Mouse (Mus musculus): ENCODE results near the gene 4921539E11Rik.

The 4921539E11Rik gene

DNA sequence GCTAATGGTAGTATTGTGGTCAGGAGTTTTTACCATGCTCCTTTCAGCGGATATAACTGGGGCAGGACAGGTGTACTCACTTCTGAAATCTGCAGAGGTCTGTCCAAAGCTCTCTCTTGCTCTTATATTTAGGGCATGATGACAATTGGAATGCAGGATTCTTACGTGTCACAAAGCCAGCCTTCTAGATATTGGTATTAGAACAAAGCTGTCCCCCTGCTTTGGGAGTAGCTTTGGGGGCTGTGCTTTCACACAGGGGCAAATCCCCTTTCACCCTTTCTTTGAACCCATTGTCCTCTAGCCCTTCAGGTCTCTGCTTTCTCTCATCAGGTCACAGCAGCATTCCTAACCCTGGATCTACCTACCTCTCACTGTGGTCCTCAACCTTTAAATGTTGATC, at the start of gene 4921539E11Rik:
Gene 4921539E11Rik (minus strand): TSS at position 101 of the 400 bp plus-strand sequence.
- DNase-seq (ENCODE audit: low spot score), result no peak

DNA sequence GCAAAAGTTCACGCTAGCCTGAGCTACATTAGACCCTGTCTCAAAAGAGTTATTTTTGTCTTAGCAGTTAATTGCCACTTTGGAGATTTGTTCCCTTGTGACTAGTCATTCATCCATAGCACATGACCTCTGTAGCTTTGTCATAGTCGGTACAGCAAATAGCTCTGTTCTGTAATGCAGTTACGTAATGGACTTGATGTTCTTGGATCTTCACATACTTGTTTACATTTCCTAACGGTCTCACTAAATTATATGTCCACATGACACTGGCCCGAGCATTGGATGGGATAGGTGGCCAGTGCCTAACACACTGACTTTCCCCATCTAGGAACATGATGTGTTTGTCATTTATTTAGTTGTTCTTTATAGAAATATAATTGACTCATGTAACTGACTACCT, 44.5 kb upstream of the 4921539E11Rik start:
- DNase-seq (ENCODE audit: low spot score), result no peak

DNA sequence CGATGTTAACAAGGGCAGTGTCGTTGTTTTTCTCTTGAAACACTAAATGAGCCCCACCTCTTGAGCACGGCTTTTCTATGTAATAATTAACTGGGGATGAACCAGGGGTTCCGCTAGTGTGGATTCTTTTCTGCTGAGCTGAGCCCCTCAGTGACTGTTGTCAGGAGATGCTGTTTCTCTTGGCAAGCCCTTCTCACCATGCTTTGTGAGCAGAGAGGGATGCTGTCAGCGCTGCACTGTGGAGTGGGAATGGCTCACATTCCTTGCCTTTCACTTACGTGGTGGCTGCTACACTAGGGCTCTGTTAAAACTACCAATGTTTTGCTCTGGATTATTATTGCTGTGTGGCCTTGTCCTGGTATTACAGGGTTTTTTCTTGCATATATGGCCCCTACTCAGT, 38.7 kb upstream of the 4921539E11Rik start:
- DNase-seq (ENCODE audit: low spot score), result no peak

DNA sequence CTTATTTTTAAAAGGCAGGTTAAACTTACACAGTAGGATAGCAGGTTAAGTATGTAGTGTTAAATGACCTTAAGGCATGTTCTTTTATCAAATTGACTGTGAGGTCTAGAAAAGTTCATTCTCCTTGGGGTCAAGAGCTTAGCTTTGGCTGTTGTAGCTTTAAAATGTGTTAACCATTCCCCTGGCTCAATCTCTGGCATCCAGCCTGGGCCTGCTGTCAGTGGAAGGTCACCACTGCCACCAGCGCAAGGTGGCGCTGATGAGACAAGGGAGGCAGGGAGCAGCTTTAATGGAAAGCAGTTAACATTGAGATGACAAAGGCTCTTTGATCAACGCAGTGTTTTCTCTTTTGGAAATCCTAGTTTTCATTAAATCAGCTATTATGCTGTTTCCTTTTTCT, 36.3 kb upstream of the 4921539E11Rik start:
- DNase-seq (ENCODE audit: low spot score), result no peak

DNA sequence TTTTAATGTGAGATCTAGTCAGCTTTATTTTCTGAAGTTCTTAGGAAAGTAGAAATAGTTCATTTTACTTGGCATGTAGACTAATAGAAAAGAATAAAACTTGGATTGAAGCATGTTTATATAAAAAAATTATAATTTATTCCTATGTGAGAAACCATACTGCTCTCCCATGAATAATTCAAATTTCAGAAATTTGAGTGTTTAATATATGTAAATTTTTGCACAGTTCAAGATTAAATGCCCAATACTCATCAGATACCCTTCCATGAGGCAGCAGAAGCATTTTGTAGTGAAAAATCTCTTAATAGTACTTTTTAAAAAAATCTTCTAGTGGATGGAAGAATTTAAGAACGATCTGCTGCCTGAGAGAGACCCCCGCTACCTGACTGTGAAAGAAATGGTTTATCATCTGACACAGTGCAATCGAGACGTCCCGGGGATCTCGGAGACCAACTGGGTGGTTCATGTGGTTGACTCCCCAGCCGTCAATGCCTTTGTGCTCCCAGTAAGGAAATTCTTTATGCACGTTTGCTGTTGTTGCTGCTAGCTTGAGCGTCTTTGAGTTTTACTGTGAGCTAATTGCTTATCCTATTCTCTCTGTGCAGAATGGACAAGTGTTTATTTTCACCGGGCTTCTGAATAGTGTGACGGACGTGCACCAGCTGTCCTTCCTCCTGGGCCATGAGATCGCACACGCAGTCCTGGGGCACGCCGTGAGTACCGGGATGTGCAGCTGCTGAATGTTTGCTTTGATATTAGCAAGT, 34.2 kb upstream of the 4921539E11Rik start:
- DNase-seq (ENCODE audit: low spot score), result peak; percentile 64

DNA sequence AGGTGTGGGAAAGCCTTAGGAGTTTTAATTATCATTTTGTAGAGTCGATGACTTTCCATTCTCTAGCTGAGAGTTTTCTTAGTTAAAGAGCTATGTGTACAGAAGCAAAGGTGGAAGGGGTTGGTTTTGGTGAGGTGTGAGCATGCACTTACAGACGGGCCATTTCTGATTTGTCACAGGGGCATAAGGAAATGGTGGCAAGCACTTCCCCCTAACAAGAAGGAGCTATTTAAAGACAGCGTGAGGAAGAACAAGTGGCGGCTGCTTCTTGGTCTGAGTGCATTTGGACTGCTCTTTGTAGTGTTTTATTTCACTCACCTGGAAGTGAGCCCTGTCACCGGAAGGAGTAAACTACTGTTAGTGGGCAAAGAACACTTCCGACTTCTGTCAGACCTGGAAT, 30.8 kb upstream of the 4921539E11Rik start:
- DNase-seq (ENCODE audit: low spot score), result no peak

DNA sequence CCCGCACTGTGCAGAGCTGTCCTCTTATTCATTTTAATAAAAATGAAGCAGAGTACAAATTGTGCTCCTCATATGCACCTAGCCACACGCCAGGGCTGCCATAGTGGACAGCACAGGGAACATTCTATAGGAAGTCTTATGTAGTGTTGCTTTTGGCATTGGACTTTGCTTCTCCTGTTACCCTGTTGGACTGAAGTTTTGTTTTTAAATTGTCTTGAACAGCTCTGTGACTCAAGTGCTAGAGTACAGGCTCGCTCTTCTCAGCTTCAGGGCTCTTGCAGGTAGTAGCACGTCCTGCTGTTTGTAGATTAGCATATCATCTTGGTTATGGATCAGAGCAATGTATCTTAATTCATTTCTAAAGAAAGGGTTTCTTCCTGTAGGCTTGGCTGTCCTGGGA, 25.2 kb upstream of the 4921539E11Rik start:
- no peak for DNase-seq (ENCODE audit: low spot score)

DNA sequence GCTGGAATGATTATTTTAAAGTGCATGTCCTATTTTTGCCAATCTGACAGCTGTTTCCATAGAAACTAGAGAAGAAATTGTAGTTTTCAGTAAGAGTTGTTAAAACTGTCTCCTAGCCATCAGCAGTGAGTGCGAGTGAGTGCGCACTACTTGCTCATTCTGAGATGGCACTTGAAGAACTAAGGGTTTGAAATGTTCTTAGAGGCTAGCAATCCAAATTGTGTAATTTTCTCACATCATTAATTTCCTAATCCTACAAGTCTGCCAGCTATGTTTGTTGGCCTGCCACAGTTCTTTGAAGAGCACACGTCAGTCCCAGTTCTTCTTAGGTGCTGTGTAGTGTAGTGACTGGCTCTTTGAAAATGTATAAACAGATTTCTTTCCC, 23.9 kb upstream of the 4921539E11Rik start:
- no peak for DNase-seq (ENCODE audit: low spot score)

DNA sequence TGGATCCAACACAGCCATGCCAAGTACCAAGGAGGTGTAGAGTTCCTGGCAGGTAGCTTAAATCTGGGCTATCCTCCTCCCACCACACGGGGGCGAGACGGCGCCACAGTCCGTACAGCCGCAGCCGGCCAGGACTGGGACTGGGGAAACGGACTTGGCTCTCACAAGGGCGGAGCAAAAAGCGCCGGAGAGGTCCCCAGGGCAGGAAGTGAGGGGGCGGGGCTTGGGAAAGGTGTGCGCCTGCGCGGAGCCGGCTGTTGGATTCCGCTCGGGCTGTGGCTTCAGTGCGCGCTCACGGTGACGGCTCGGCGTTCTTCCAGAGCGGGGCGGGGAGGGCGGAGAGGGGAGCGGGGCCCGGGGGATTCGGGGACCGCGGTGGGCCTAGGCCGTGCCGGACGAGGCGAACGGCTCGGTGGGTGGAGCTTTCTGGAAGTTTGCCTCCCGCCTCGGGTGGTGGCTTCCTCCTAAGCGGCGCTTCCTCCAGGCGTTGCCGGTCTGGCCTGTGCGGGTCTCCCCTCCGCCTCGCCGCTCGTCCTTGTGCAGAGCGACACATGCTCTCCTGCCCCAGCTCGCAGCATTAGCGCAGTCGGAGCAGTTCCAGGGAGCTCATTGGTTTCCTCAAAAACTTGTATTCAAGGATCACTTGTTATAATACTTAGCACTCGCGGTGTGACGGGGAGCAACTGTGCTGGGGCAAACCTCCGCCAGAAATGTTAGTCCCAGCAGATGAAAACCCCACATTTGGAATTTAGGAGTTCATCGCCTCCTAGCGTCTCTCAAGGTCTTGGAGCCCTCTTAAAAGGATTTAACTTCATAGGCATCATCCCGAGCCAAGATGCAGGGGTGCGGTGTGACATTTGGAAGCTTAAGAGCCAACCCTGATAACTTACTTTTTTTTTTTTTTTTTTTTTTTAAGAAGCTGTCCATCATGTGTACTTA, 23.2 kb upstream of the 4921539E11Rik start, which contains the start of gene Oma1:
Gene Oma1 (plus strand): TSS at position 226 of the 939 bp plus-strand sequence.
- DNase-seq (ENCODE audit: low spot score), result peak; percentile 99

DNA sequence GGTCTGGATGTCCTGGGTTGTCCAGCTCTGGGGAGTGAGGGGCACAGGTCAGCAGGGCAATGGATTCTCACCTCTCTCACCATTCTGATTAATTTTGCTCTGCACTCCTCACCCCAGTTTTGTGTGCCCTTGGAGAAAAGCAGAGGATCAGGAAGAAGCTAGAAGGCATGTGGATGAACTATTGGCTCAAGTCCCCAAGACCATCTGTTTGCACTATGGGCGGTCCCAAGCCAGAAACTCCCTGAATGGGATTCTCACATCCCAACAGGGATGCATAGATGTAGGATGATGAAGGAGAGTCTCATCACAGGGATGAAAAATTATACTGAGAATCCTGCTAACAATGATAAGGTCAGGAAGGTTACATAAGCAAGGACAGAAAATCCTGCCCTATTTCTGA, 13.2 kb upstream of the 4921539E11Rik start:
- no peak for DNase-seq (ENCODE audit: low spot score)

DNA sequence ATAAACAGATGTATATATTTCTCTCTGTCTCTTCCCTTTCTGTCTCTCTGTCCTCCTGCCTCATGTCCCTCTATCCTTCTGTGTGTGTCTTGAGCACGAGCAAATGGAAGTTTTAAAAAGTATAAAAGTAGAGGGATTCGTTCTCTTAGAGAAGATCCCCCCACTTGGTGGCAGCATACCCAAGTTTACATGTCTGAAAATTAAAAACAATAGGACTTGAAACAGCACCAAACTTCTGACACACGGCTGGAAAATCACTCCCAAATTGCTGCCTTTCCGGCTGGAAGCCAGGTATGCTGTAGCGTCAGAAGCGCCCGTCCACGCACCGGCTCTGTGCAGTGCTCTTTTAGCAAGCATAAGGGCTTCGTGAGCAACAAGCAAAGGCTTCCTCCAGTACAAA, 8.7 kb upstream of the 4921539E11Rik start:
- DNase-seq (ENCODE audit: low spot score), result no peak

DNA sequence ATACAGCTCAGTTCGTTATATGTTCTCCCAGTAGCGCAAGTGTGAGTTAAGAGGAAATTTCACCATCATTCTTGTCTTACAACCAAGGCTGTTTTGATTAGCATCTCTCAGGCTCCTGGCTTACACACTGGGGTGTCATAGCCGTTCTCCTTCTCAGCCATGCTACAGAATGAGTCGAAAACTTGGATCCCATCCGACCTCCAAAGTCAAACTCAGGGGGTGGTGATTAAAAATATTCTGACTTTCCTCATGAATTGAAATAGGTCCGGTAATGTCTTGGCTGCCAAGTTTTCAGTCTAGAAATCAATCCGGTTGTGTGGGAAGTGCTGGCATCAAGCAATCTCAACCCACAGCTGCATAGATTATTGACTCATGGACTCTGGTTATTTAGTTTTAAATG, 2.3 kb downstream of the 4921539E11Rik start:
- no peak for DNase-seq (ENCODE audit: low spot score)

DNA sequence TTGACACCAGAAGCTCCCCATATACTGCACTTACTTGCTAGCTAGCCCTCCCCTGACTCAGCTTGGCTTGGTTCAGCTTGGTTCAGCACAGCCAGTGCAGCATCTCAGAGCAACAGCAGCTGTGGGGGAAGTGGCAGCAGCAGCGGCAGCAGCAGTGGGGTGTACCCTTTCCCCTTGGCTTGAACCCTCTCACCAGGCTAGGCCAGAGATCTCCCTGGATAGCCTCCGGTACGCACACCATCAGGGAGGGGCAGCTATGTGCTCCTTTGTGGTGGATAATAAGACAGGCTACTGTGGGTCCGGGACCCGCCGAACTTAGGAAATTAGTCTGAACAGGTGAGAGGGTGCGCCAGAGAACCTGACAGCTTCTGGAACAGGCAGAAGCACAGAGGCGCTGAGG, 17.6 kb downstream of the 4921539E11Rik start:
- no peak for DNase-seq (ENCODE audit: low spot score)

DNA sequence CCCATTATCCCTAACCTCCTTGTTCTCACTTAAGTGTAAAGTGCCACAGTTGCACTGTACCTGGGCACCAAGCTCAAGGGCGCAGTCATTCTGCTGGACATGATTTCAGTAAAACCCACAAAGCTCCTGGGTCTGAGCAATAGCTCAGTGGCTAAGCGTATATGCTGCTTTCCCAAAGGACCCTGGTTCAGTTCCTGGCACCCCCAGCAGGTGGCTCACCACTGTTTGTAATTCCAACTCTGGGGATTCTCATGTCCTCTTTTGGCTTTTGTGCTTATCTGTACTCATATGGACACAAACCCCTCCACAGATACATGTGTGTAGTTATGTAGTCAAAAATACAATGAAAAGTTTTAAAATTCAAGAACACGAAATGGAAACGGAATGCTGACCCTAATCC, 21.3 kb downstream of the 4921539E11Rik start:
- peak; percentile 44 for DNase-seq (ENCODE audit: low spot score)

DNA sequence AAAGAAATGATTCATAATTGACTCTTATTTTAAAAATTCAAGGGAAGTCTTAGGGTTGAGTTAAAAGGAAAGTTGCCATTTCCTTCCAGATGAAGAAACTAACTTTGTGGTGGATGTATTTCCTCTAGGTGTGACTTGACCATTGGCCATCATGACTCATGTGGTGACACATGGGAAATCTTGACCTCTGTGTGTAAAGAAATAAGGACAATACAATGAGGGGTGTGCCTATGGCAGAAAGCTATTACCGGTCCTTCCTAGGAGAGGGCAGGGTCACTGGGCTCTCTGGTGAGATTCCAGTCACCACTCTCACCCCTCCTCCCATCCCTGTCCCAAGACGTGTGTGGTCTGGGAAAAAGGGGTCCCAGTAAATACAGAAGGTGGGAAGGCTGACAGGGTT, 25.5 kb downstream of the 4921539E11Rik start:
- DNase-seq (ENCODE audit: low spot score), result no peak

DNA sequence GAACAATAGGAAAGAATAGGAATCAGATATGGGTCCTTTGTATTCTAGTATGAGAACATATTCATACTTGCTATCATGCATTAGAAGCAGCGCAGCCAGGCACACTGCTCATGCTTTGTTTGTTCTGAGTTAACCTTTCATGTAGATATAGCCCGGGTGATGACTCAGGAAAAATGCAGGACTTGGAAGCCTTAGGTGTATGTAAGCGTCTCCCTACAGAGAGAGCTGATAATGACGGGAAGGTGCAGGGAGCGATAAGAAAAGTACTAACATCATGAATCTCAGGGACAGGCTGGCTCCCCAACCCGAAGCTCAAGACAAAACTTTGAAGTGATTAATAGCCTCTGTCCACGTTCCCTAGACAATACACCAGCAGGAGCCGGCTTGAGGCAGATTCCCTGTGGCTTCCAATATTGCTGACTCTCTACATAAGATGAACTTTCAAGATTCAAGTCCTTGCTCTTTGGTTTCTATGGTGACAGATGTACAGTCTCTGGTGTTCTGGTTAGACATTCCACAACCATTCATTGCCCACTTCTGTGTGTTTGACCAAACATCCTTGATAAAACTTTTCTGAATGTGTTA, 26.8 kb downstream of the 4921539E11Rik start:
- peak; percentile 60 for DNase-seq (ENCODE audit: low spot score)

DNA sequence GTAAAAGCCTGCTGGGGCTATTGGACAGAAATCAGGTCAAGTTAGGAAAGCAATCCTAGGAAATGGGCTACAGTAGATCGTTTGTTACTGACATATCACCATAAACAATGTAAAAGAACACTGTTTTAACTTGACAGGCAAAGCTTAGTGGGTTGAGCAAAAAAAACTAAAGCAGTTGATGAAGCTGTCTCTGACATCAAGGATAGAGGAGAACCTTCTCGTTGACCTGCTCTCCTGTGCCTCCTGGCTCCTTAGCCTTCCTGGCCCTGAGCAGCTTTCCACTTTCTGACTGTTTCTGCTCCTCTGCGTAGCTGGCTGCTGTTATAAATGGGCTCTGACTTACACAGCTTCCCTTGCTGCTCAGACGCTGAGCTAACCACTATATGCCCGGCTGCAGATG, 27.3 kb downstream of the 4921539E11Rik start:
- DNase-seq (ENCODE audit: low spot score), result no peak

DNA sequence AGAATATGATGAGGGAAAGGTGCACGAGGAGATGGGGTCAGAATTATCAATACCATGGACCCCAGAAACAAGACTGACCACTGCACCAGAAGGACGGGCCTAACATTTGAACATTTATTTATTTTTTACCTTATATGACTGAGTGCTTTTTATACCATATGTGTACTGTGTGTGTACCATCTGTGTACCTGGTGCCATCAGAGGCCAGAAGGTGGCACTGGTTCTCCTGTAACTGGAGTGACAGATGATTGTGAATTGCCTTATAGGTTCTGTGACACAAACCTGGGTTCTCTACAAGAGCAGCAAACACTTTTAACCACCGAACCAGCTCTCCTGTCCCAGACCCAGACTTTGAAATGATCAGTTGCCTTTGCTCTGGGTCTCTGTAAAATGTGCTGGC, 31.8 kb downstream of the 4921539E11Rik start:
- no peak for DNase-seq (ENCODE audit: low spot score)

DNA sequence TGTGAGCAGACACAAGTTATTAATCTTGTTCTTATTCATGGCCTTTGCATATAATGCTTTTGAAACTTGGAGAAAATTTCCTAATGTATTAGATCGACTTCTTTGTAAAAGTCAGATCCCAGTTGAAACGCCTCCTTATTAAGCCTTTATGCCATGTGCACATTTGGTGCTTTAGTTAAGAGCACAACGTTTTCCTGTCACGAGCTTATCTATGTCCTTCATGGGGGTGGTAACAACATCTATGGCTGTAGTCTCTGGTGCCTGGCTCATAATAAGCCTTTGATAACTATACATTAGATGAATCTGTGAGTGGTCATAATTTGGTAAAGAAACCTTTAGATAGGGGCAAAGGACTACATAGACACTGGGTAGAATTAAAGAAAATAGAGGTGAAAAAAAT, 36.8 kb downstream of the 4921539E11Rik start:
- DNase-seq (ENCODE audit: low spot score), result no peak

DNA sequence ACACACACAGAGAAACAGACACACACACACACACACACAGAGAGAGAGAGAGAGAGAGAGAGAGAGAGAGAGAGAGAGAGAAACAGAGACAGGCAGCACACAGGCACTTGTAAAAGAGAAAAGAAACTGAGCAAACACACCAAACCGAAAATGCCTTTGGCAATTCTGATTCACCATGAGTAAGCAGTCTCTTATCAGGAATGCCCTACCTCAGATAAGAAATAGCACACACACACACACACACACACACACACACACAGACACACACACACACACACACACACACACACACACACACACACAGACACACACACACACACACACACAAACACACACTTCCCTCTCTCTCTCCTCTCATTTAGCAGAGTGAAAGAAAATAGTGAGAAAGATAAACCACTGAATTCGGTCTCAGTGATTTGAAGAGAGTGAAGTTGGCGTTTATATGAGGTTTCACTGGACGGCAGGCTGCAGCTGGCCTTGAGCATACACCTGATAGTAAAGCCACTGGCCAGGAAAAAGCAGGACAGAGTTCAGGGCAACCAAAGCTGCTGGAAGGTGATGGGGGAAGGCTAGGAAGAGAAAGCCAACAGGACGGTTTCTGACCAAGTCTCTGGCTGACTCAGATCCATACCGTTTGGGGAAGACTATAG, 41.1 kb downstream of the 4921539E11Rik start:
- DNase-seq (ENCODE audit: low spot score), result no peak

DNA sequence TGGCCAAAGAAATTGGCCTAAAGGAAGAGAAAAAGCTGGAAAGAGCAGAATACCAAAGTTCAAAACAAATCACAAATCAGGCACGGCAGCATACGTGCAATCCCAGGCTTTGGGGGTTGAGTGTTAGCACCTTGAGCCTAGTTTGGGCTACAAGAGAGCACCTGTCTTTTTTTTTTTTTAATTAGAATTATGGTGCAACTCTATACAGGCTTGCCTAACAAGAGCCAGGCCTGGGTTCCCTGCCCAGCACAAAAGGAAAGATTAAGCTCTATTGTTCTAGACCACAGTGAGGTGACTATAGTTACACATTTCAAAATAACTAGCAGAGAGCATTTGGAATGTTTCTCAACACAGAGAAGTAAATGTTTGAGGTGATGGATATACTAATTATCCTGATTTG, 42.9 kb downstream of the 4921539E11Rik start:
- no peak for DNase-seq (ENCODE audit: low spot score)

DNA sequence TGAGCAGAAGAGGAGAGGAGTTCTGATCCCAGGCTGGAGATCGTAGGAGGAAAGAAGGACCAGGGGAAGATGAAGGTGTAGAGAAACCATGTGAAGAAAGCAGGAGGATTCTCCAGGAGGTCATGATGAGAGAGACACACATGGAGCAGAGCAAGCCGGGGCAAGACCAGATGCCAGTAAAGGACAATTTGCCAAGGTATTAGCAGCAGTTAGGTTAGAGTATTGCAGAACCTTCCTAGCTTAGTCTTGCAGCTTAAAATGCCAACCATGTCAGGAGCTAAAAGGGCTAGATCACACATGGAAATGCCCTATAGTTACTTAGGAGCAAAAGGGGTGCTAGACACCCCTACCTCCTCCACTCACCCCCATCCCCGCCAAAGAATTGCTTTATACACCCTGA, 43.4 kb downstream of the 4921539E11Rik start:
- no peak for DNase-seq (ENCODE audit: low spot score)

All from embryo, embryonic 10.5 days (tissue).